Mouse (Mus musculus) MEL (cell line): Measurements from ENCODE around the gene Ddah1. TPM values are rescaled to one million over a fixed set of nuclear protein-coding genes. Genes with fewer than 3 reads are reported as not detected.

ENCODE experiments used
- DNase-seq: peaks from one replicate; pipeline ENCODE4 v3.0.0; 2011; ENCODE audit warnings: low read depth, low spot score
- H3K27ac ChIP-seq: 2 replicates; pipeline ENCODE4 v1.5.1; 2012; ENCODE audit warnings: low read depth, mild to moderate bottlenecking, control low read depth, low read length, moderate library complexity; ENCODE audit not compliant: control insufficient read depth
- H3K27me3 ChIP-seq, 2 experiments: fragments of 150-350 bp in 1 of 2; sonication (generic) in 1 of 2; 2 replicates each; pipeline ENCODE4 v1.6.1; 2012; ENCODE audit warnings: low read length in 2 of 2, mild to moderate bottlenecking in 2 of 2, improper control_type of control experiment in 1 of 2, moderate library complexity in 1 of 2; ENCODE audit not compliant: insufficient read depth in 2 of 2, control insufficient read depth in 1 of 2
- H3K36me3 ChIP-seq, 2 experiments: 2 replicates each; pipeline ENCODE4 v1.6.1; 2012 to 2014; ENCODE audit warnings: low read length in 2 of 2, improper control_type of control experiment in 1 of 2, inconsistent platforms in 1 of 2, mild to moderate bottlenecking in 1 of 2; ENCODE audit not compliant: insufficient read depth in 2 of 2, control insufficient read depth in 1 of 2
- H3K4me1 ChIP-seq, 2 experiments: fragments of 150-350 bp in 1 of 2; sonication (generic) in 1 of 2; 2 replicates each; pipeline ENCODE4 v1.6.1; 2012; ENCODE audit warnings: low read length in 2 of 2, improper control_type of control experiment in 1 of 2, mild to moderate bottlenecking in 1 of 2; ENCODE audit not compliant: insufficient read depth in 2 of 2, control insufficient read depth in 1 of 2
- H3K4me3 ChIP-seq, 2 experiments: fragments of 150-350 bp in 1 of 2; sonication (generic) in 1 of 2; 2 replicates each; pipeline ENCODE4 v1.5.1; 2012; ENCODE audit warnings: low read depth in 2 of 2, low read length in 2 of 2, mild to moderate bottlenecking in 2 of 2, moderate library complexity in 2 of 2, control low read depth in 1 of 2, improper control_type of control experiment in 1 of 2; ENCODE audit not compliant: control insufficient read depth in 1 of 2, insufficient read depth in 1 of 2
- H3K79me2 ChIP-seq: 2 replicates; pipeline ENCODE4 v1.6.1; 2012; ENCODE audit warnings: mild to moderate bottlenecking, low read length, moderate library complexity; ENCODE audit not compliant: control insufficient read depth, poor library complexity, insufficient read depth
- H3K9ac ChIP-seq: 2 replicates; pipeline ENCODE4 v1.6.1; 2012; ENCODE audit warnings: low read depth, mild to moderate bottlenecking, control low read depth, low read length, moderate library complexity; ENCODE audit not compliant: control insufficient read depth, poor library complexity, severe bottlenecking
- H3K9me3 ChIP-seq: fragments of 150-350 bp; sonication (generic); replicated peaks from 2 replicates; pipeline ENCODE4 v1.6.1; 2012; ENCODE audit warnings: mild to moderate bottlenecking, low read length, improper control_type of control experiment, moderate library complexity; ENCODE audit not compliant: insufficient read depth
- BHLHE40 ChIP-seq: IDR thresholded peaks from 2 replicates; pipeline ENCODE4 v1.6.1; 2012; ENCODE audit warnings: low read depth, mild to moderate bottlenecking, inconsistent platforms, low read length, improper control_type of control experiment, borderline replicate concordance
- CHD2 ChIP-seq: IDR thresholded peaks from 2 replicates; pipeline ENCODE4 v1.6.1; 2011; ENCODE audit warnings: low read length, improper control_type of control experiment
- EP300 ChIP-seq, 2 experiments: IDR thresholded peaks; 2 replicates each; pipeline ENCODE4 v1.6.1; 2011; ENCODE audit warnings: improper control_type of control experiment in 2 of 2, low read length in 2 of 2, low read depth in 1 of 2, mild to moderate bottlenecking in 1 of 2
- ETS1 ChIP-seq: IDR thresholded peaks from 2 replicates; pipeline ENCODE4 v1.6.1; 2012; ENCODE audit warnings: low read depth, mild to moderate bottlenecking, inconsistent platforms, low read length, improper control_type of control experiment, moderate library complexity
- GATA1 ChIP-seq: IDR thresholded peaks from 2 replicates; pipeline ENCODE4 v1.6.1; 2011; ENCODE audit warnings: low read depth, low read length, improper control_type of control experiment
- HCFC1 ChIP-seq: IDR thresholded peaks from 2 replicates; pipeline ENCODE4 v1.6.1; 2012; ENCODE audit warnings: low read depth, mild to moderate bottlenecking, inconsistent platforms, low read length, improper control_type of control experiment, moderate library complexity
- MAFK ChIP-seq: IDR thresholded peaks from 2 replicates; pipeline ENCODE4 v1.6.1; 2011; ENCODE audit warnings: low read depth, mild to moderate bottlenecking, low read length, improper control_type of control experiment, borderline replicate concordance
- MAX ChIP-seq: IDR thresholded peaks from 2 replicates; pipeline ENCODE4 v1.6.1; 2011; ENCODE audit warnings: low read length, improper control_type of control experiment
- MAZ ChIP-seq: IDR thresholded peaks from 2 replicates; pipeline ENCODE4 v1.6.1; 2012; ENCODE audit warnings: low read depth, mild to moderate bottlenecking, inconsistent platforms, low read length, improper control_type of control experiment
- MEF2A ChIP-seq: IDR thresholded peaks from 2 replicates; pipeline ENCODE4 v1.6.1; 2014; ENCODE audit warnings: low read depth, mild to moderate bottlenecking, inconsistent platforms, low read length, improper control_type of control experiment; ENCODE audit not compliant: poor library complexity, insufficient replicate concordance, severe bottlenecking; ENCODE audit errors: extremely low read depth
- MXI1 ChIP-seq: IDR thresholded peaks from 2 replicates; pipeline ENCODE4 v1.6.1; 2011; ENCODE audit warnings: mild to moderate bottlenecking, low read depth, low read length, improper control_type of control experiment
- MYB ChIP-seq: IDR thresholded peaks from 2 replicates; pipeline ENCODE4 v1.6.1; 2011; ENCODE audit warnings: mild to moderate bottlenecking, low read depth, low read length, improper control_type of control experiment
- MYC ChIP-seq: IDR thresholded peaks from 2 replicates; pipeline ENCODE4 v1.6.1; 2011; ENCODE audit warnings: low read depth, mild to moderate bottlenecking, low read length, improper control_type of control experiment, moderate library complexity
- NELFE ChIP-seq: IDR thresholded peaks from 2 replicates; pipeline ENCODE4 v1.6.1; 2011; ENCODE audit warnings: low read depth, low read length, improper control_type of control experiment
- NRF1 ChIP-seq: IDR thresholded peaks from 2 replicates; pipeline ENCODE4 v1.6.1; 2014; ENCODE audit warnings: low read depth, mild to moderate bottlenecking, inconsistent platforms, low read length, improper control_type of control experiment, moderate library complexity; ENCODE audit not compliant: poor library complexity, insufficient read depth, severe bottlenecking
- POLR2A ChIP-seq, 2 experiments: IDR thresholded peaks; 2 replicates each; pipeline ENCODE4 v1.6.1; 2011 to 2012; ENCODE audit warnings: low read length in 2 of 2, mild to moderate bottlenecking in 2 of 2, control low read depth in 1 of 2, improper control_type of control experiment in 1 of 2, low read depth in 1 of 2, moderate library complexity in 1 of 2; ENCODE audit not compliant: control insufficient read depth in 1 of 2, insufficient read depth in 1 of 2, poor library complexity in 1 of 2
- POLR2AphosphoS5 ChIP-seq: IDR thresholded peaks from 2 replicates; pipeline ENCODE4 v1.6.1; 2012; ENCODE audit warnings: low read depth, borderline replicate concordance, mild to moderate bottlenecking, inconsistent platforms, low read length, moderate library complexity, mixed read lengths
- RCOR1 ChIP-seq: IDR thresholded peaks from 2 replicates; pipeline ENCODE4 v1.6.1; 2012; ENCODE audit warnings: low read depth, mild to moderate bottlenecking, inconsistent platforms, low read length, improper control_type of control experiment
- SMC3 ChIP-seq: IDR thresholded peaks from 2 replicates; pipeline ENCODE4 v1.6.1; 2011; ENCODE audit warnings: low read depth, low read length, improper control_type of control experiment
- TAL1 ChIP-seq: IDR thresholded peaks from 2 replicates; pipeline ENCODE4 v1.6.1; 2012; ENCODE audit warnings: mild to moderate bottlenecking, inconsistent platforms, low read length, moderate library complexity, mixed read lengths
- TCF12 ChIP-seq: IDR thresholded peaks from 2 replicates; pipeline ENCODE4 v1.6.1; 2014; ENCODE audit warnings: low read depth, mild to moderate bottlenecking, inconsistent platforms, low read length, improper control_type of control experiment, moderate library complexity
- UBTF ChIP-seq: IDR thresholded peaks from 2 replicates; pipeline ENCODE4 v1.6.1; 2012; ENCODE audit warnings: low read depth, mild to moderate bottlenecking, inconsistent platforms, low read length, improper control_type of control experiment, moderate library complexity, borderline replicate concordance; ENCODE audit not compliant: insufficient read depth
- USF1 ChIP-seq: IDR thresholded peaks from 2 replicates; pipeline ENCODE4 v1.6.1; 2014; ENCODE audit warnings: low read depth, mild to moderate bottlenecking, inconsistent platforms, low read length, improper control_type of control experiment, moderate library complexity
- ZC3H11A ChIP-seq: IDR thresholded peaks from 2 replicates; pipeline ENCODE4 v1.6.1; 2012; ENCODE audit warnings: low read depth, mild to moderate bottlenecking, inconsistent platforms, low read length, improper control_type of control experiment
- ZKSCAN1 ChIP-seq: IDR thresholded peaks from 2 replicates; pipeline ENCODE4 v1.6.1; 2012; ENCODE audit warnings: low read depth, mild to moderate bottlenecking, inconsistent platforms, low read length, improper control_type of control experiment, moderate library complexity
- ZNF384 ChIP-seq: IDR thresholded peaks from 2 replicates; pipeline ENCODE4 v1.6.1; 2012; ENCODE audit warnings: low read depth, mild to moderate bottlenecking, inconsistent platforms, low read length, improper control_type of control experiment
- polyA plus RNA-seq, 2 experiments: library from polyadenylated mRNA; stranded (reverse) in 1 of 2; unstranded in 1 of 2; fragments of >175 nt in 1 of 2; fragments of >200 nt in 1 of 2; gene quantifications; 2 replicates each; pipeline versions ENCODE4 v1.2.1 to v1.2.4; 2012; ENCODE audit warnings: low replicate concordance in 2 of 2, low read depth in 1 of 2; ENCODE audit not compliant: insufficient read length in 2 of 2, insufficient read depth in 1 of 2, missing spikeins in 1 of 2
- total RNA-seq: library from RNA; depleted of rRNA; stranded (reverse); fragments of 300-350 nt; gene quantifications from 2 replicates; pipeline ENCODE4 v1.2.3, GENCODE M21; 2012

Ddah1 gene
- total and polyA plus RNA-seq, 3 experiments = not detected

GRCm38 (mm10) chr3:145852800-145853199 lies 94.3 kb downstream of the Ddah1 start:
- no peak for TF ChIP-seq MAX
- no peak for TF ChIP-seq UBTF
- TF ChIP-seq EP300 (IDR thresholded peaks at IDR 0.05; ENCODE audit: low read depth in 1 of 2, low read length in 2 of 2) = no peak
- Histone ChIP-seq H3K79me2 (no peaks in the 10 kb centered on the region), H3K9ac (no peak overlapping the region), H3K4me3 (no peak overlapping the region), H3K36me3 (no peaks in the 10 kb centered on the region), H3K4me1 (no peaks in the 10 kb centered on the region), H3K27me3 (no peaks in the 10 kb centered on the region), H3K9me3 (no peaks in the 10 kb centered on the region), H3K27ac (no peak overlapping the region)
- DNase-seq = no peak

GRCm38 (mm10) chr3:145853713-145854112 lies 95.2 kb downstream of the Ddah1 start:
- TF ChIP-seq POLR2AphosphoS5 (no peak), ZNF384 (no peak), SMC3 (no peak), MEF2A (no peak), NELFE (no peak), MYB (no peak), NRF1 (no peak), ZC3H11A (no peak), ETS1 (no peak), CHD2 (no peak), POLR2A (IDR thresholded peaks at IDR 0.05; ENCODE audit: control insufficient read depth in 1 of 2, insufficient read depth in 1 of 2, low read depth in 1 of 2, low read length in 2 of 2, poor library complexity in 1 of 2) (no peak)
- H3K27ac ChIP-seq = no peak overlapping the region
- H3K4me3 ChIP-seq = no peak overlapping the region
- no peaks in the 10 kb centered on the region for H3K4me1 ChIP-seq
- H3K27me3 ChIP-seq = no peaks in the 10 kb centered on the region
- H3K9me3 ChIP-seq = no peaks in the 10 kb centered on the region
- H3K9ac ChIP-seq = no peak overlapping the region
- H3K36me3 ChIP-seq = no peaks in the 10 kb centered on the region
- H3K79me2 ChIP-seq = no peaks in the 10 kb centered on the region
- no peak for DNase-seq

GRCm38 (mm10) chr3:145854427-145854826 lies 96.0 kb downstream of the Ddah1 start:
- Histone ChIP-seq H3K27me3 (no peaks in the 10 kb centered on the region), H3K27ac (no peak overlapping the region), H3K79me2 (no peaks in the 10 kb centered on the region), H3K36me3 (no peaks in the 10 kb centered on the region), H3K9ac (no peak overlapping the region), H3K4me3 (no peak overlapping the region), H3K4me1 (no peaks in the 10 kb centered on the region), H3K9me3 (no peaks in the 10 kb centered on the region)
- no peak for TF ChIP-seq MYC
- TF ChIP-seq BHLHE40 = no peak
- TF ChIP-seq MYB = no peak
- no peak for TF ChIP-seq ZKSCAN1
- TF ChIP-seq TAL1 = no peak
- no peak for TF ChIP-seq TCF12
- TF ChIP-seq MXI1 = no peak
- TF ChIP-seq MAZ = no peak
- no peak for TF ChIP-seq RCOR1
- TF ChIP-seq UBTF = no peak
- TF ChIP-seq ZNF384 = no peak
- TF ChIP-seq EP300 (IDR thresholded peaks at IDR 0.05; ENCODE audit: low read depth in 1 of 2, low read length in 2 of 2) = no peak
- TF ChIP-seq ETS1 = no peak
- no peak for TF ChIP-seq GATA1
- no peak for TF ChIP-seq NELFE
- TF ChIP-seq USF1 = no peak
- TF ChIP-seq HCFC1 = no peak
- TF ChIP-seq MAFK = no peak
- DNase-seq = no peak
